Mouse (Mus musculus) spleen, adult 2 months (tissue): ENCODE results near the gene Fntb. TPM values are rescaled to one million over a fixed set of nuclear protein-coding genes. Genes with fewer than 3 reads are reported as not detected.

ENCODE experiments used
- DNase-seq, 2 experiments: peaks; one replicate each; pipeline versions ENCODE4 v3.0.0 to v3.0.0-alpha.2; 2012 to 2021; ENCODE audit warnings: low spot score in 2 of 2, low read depth in 1 of 2
- H3K27ac ChIP-seq: fragments of 200-500 bp; 2 replicates; pipeline ENCODE4 v1.5.1; 2012; ENCODE audit warnings: low read length, inconsistent platforms; ENCODE audit not compliant: insufficient read depth
- H3K27me3 ChIP-seq: fragments of 200-500 bp; 2 replicates; pipeline ENCODE4 v1.6.1; 2012; ENCODE audit warnings: mild to moderate bottlenecking, moderate library complexity, low read length, inconsistent platforms; ENCODE audit not compliant: control insufficient read depth, insufficient read depth
- H3K36me3 ChIP-seq: fragments of 200-500 bp; 2 replicates; pipeline ENCODE4 v1.6.1; 2012; ENCODE audit warnings: mild to moderate bottlenecking, low read length, inconsistent platforms; ENCODE audit not compliant: control insufficient read depth, insufficient read depth
- H3K4me1 ChIP-seq: fragments of 200-500 bp; 2 replicates; pipeline ENCODE4 v1.6.1; 2011; ENCODE audit warnings: inconsistent platforms; ENCODE audit not compliant: control insufficient read depth, insufficient read depth, insufficient read length
- H3K4me3 ChIP-seq: fragments of 200-500 bp; 2 replicates; pipeline ENCODE4 v1.5.1; 2011; ENCODE audit warnings: mild to moderate bottlenecking, inconsistent platforms; ENCODE audit not compliant: insufficient read depth, insufficient read length; ENCODE audit errors: extremely low read depth
- CTCF ChIP-seq: fragments of 200-500 bp; IDR thresholded peaks from 2 replicates; pipeline ENCODE4 v1.5.1; 2011; ENCODE audit warnings: mild to moderate bottlenecking, inconsistent platforms; ENCODE audit not compliant: insufficient read depth, insufficient read length, insufficient replicate concordance; ENCODE audit errors: extremely low read depth
- POLR2A ChIP-seq: fragments of 200-500 bp; IDR thresholded peaks from 2 replicates; pipeline ENCODE4 v1.6.1; 2011; ENCODE audit warnings: low read depth, low read length, inconsistent platforms
- WGBS: fragments of 180-500 bp; shearing (Covaris S2); methylation state at CpG from one replicate; pipeline ENCODE4 v1.1.7; 2018; 5-methylcytosine and 5-hydroxymethylcytosine counted together
- polyA plus RNA-seq: library from polyadenylated mRNA; depleted of rRNA; stranded (reverse); fragments of >200 nt; gene quantifications from 2 replicates; pipeline ENCODE4 v1.2.3, GENCODE M21; 2012

The Fntb gene
- polyA plus RNA-seq, 1 experiment = 18.7 TPM

- no peak overlapping the region for H3K4me3 ChIP-seq
- H3K4me1 ChIP-seq = no peaks in the 10 kb centered on the region
- 8% methylated on average over 3 of the region's 3 CpGs for WGBS
- H3K27ac ChIP-seq = no peak overlapping the region
- TF ChIP-seq POLR2A (no peak), CTCF (peak; percentile 59; the same call in 1 of the 2 replicates)
- H3K36me3 ChIP-seq = no peaks in the 10 kb centered on the region
- DNase-seq = peak in 1 of 2 experiments; percentile 22
- H3K27me3 ChIP-seq = no peaks in the 10 kb centered on the region
Measured at GRCm38 (mm10) chr12:76832704-76833103, 67.3 kb downstream of the Fntb start.

GRCm38 (mm10) chr12:76837101-76837843 lies 71.9 kb downstream of the Fntb start:
- Histone ChIP-seq H3K4me3 (peak overlapping the region; percentile 71), H3K36me3 (no peaks in the 10 kb centered on the region), H3K4me1 (peaks cover 2% of the 10 kb centered on the region), H3K27ac (peak overlapping the region; percentile 81), H3K27me3 (no peaks in the 10 kb centered on the region)
- WGBS = under 1% methylated on average over 43 of the region's 43 CpGs
- peak; percentile 95 to 98 for DNase-seq
- TF ChIP-seq CTCF = peak; percentile 70; the same call in 1 of the 2 replicates
- TF ChIP-seq POLR2A = 0 out of 2 replicates have a peak, but pooled peaks have one; percentile 15

GRCm38 (mm10) chr12:76837844-76838650 lies 72.7 kb downstream of the Fntb start:
- Histone ChIP-seq H3K27me3 (no peaks in the 10 kb centered on the region), H3K4me1 (peaks cover 2% of the 10 kb centered on the region), H3K4me3 (peak overlapping the region; percentile 71), H3K36me3 (no peaks in the 10 kb centered on the region; the same call in 1 of the 2 replicates), H3K27ac (peak overlapping the region; percentile 81)
- DNase-seq = no peak
- TF ChIP-seq CTCF (no peak), POLR2A (peak; percentile 38; the same call in 1 of the 2 replicates)
- WGBS = 12% methylated on average over 21 of the region's 21 CpGs

- 88% methylated on average over 4 of the region's 4 CpGs for WGBS
- Histone ChIP-seq H3K36me3 (no peaks in the 10 kb centered on the region; the same call in 1 of the 2 replicates), H3K4me1 (peaks cover 2% of the 10 kb centered on the region), H3K27me3 (no peaks in the 10 kb centered on the region), H3K27ac (no peak overlapping the region), H3K4me3 (no peak overlapping the region)
- TF ChIP-seq CTCF = no peak
- no peak for TF ChIP-seq POLR2A
- DNase-seq = no peak
Measured at GRCm38 (mm10) chr12:76839298-76839697, 73.9 kb downstream of the Fntb start.

GRCm38 (mm10) chr12:76840081-76840480 lies 74.7 kb downstream of the Fntb start:
- 92% methylated on average over 6 of the region's 6 CpGs for WGBS
- Histone ChIP-seq H3K4me1 (peaks cover 4% of the 10 kb centered on the region), H3K27me3 (no peaks in the 10 kb centered on the region), H3K36me3 (no peaks in the 10 kb centered on the region; the same call in 1 of the 2 replicates), H3K27ac (no peak overlapping the region), H3K4me3 (no peak overlapping the region)
- TF ChIP-seq POLR2A (no peak), CTCF (no peak)
- no peak for DNase-seq

GRCm38 (mm10) chr12:76844346-76845061 lies 79.1 kb downstream of the Fntb start:
- DNase-seq = peak in 1 of 2 experiments; percentile 15
- 92% methylated on average over 15 of the region's 15 CpGs for WGBS
- H3K4me3 ChIP-seq = no peak overlapping the region
- no peaks in the 10 kb centered on the region for H3K27me3 ChIP-seq
- H3K4me1 ChIP-seq = peaks cover 5% of the 10 kb centered on the region; the same call in 1 of the 2 replicates
- TF ChIP-seq POLR2A = no peak
- TF ChIP-seq CTCF = no peak
- no peaks in the 10 kb centered on the region; the same call in 1 of the 2 replicates for H3K36me3 ChIP-seq
- peak overlapping the region; percentile 13; the same call in 1 of the 2 replicates for H3K27ac ChIP-seq
